Mouse (Mus musculus): ENCODE data around the gene Brd7.

- TF ChIP-seq POLR2A (IDR thresholded peaks at IDR 0.05; ENCODE audit: extremely low read depth, insufficient read depth, low read length) (no peak), CTCF (IDR thresholded peaks at IDR 0.05; ENCODE audit: low read depth, low read length) (no peak)
Observed at GRCm38 (mm10) chr8:88290326-88291304, 71.4 kb downstream of the Brd7 start.
